Mouse (Mus musculus): Measurements from ENCODE around the gene Mrgpra9. TPM values are rescaled to one million over a fixed set of nuclear protein-coding genes. Genes with fewer than 3 reads are reported as not detected.
"Not testable (repeated sequence)": the region's sequence is repeated elsewhere in the genome, so short reads cannot be mapped to it uniquely, and the experiment has no call there.

Mrgpra9 gene
- polyA plus RNA-seq (2015; fragmentation: Nextera tagmentation; extraction: Ambion mirVana), result not detected in 2 replicates

- no peak for ATAC-seq (ENCODE audit: low FRiP score, low read depth)
- Histone ChIP-seq H3K4me3 (no peak within 1 kb of the TSS), H3K4me1 (no peaks in the 10 kb centered on the region), H3K27ac (no peak within 1 kb of the TSS), H3K36me3 (no peaks in the 10 kb centered on the region), H3K4me2 (replicated peaks) (no peak within 1 kb of the TSS), H3K27me3 (no peaks in the 10 kb centered on the region), H3K9ac (no peak within 1 kb of the TSS), H3K9me3 (no peaks in the 10 kb centered on the region)
- 73% methylated on average over 1 of the region's 1 CpGs for WGBS
Measured at GRCm38 (mm10) chr7:47252770-47253169, at the start of gene Mrgpra9. Gene Mrgpra9, minus strand, starts transcription at chr7:47252848.

- not testable (repeated sequence) for H3K4me3 ChIP-seq; H3K9me3 ChIP-seq; H3K27ac ChIP-seq; H3K4me1 ChIP-seq; ATAC-seq (ENCODE audit: low FRiP score, low read depth); H3K4me2 ChIP-seq (replicated peaks); H3K36me3 ChIP-seq; H3K27me3 ChIP-seq; H3K9ac ChIP-seq
Measured at GRCm38 (mm10) chr7:47299612-47300011, 47.0 kb upstream of the Mrgpra9 start.

GRCm38 (mm10) chr7:47271547-47271946 is 18.9 kb upstream of the Mrgpra9 start:
- not testable (repeated sequence) for H3K4me3 ChIP-seq; H3K4me2 ChIP-seq (replicated peaks); H3K36me3 ChIP-seq; H3K9ac ChIP-seq; ATAC-seq (ENCODE audit: low FRiP score, low read depth); H3K27me3 ChIP-seq; H3K9me3 ChIP-seq; H3K4me1 ChIP-seq; H3K27ac ChIP-seq
- WGBS, result 83% methylated on average over 5 of the region's 5 CpGs

DNA sequence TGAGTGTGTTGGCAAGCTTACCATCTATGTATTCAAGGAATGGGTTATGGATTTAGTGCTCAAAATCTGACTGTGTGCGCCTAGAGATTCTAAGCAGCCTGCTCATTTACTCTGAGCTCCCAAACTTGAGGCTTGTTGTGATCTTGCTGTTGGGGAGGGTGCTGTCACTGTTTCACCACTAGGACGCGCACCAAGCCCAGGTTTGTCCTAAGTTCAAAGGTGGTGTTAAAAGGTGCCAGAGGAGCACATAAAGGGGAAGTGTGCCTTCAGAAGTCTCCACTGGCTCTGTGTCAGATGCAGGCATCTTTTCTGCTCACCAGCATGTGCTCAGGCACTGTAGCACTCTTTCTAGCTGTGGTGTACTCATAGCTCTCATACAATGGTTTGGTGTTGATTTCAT is 8.0 kb downstream of the Mrgpra9 start:
- no peak overlapping the region for H3K27ac ChIP-seq
- H3K9me3 ChIP-seq, result no peaks in the 10 kb centered on the region
- H3K27me3 ChIP-seq, result no peaks in the 10 kb centered on the region
- no peak overlapping the region for H3K9ac ChIP-seq
- H3K4me1 ChIP-seq, result no peaks in the 10 kb centered on the region
- H3K4me2 ChIP-seq (replicated peaks), result no peak overlapping the region
- H3K36me3 ChIP-seq, result no peaks in the 10 kb centered on the region
- H3K4me3 ChIP-seq, result no peak overlapping the region
- WGBS, result 60% methylated on average over 3 of the region's 3 CpGs
- ATAC-seq (ENCODE audit: low FRiP score, low read depth), result no peak

GRCm38 (mm10) chr7:47204830-47205229 is 47.8 kb downstream of the Mrgpra9 start, which contains the start of gene Mrgpra6:
Gene Mrgpra6, minus strand, starts transcription at chr7:47204920.
- WGBS, result 76% methylated on average over 4 of the region's 4 CpGs
- no peak within 1 kb of the TSS for H3K4me2 ChIP-seq (replicated peaks)
- no peaks in the 10 kb centered on the region for H3K27me3 ChIP-seq
- no peaks in the 10 kb centered on the region; the same call in 1 of the 2 replicates for H3K9me3 ChIP-seq
- no peaks in the 10 kb centered on the region for H3K36me3 ChIP-seq
- no peak within 1 kb of the TSS for H3K4me3 ChIP-seq
- ATAC-seq (ENCODE audit: low FRiP score, low read depth), result no peak
- no peaks in the 10 kb centered on the region for H3K4me1 ChIP-seq
- H3K27ac ChIP-seq, result no peak within 1 kb of the TSS
- H3K9ac ChIP-seq, result no peak within 1 kb of the TSS

GRCm38 (mm10) chr7:47195271-47195670 is 57.4 kb downstream of the Mrgpra9 start:
- 59% methylated on average over 1 of the region's 1 CpGs for whole genome bisulfite sequencing
- no peak for ATAC-seq (ENCODE audit: low FRiP score, low read depth)

More at GRCm38 (mm10) chr7:47195271-47195670, 57.4 kb downstream of the Mrgpra9 start:
- H3K4me1 ChIP-seq, result no peaks in the 10 kb centered on the region
- H3K9ac ChIP-seq, result no peak overlapping the region
- H3K27me3 ChIP-seq, result no peaks in the 10 kb centered on the region
- no peak overlapping the region for H3K4me2 ChIP-seq (replicated peaks)
- H3K27ac ChIP-seq, result no peak overlapping the region
- no peak overlapping the region for H3K4me3 ChIP-seq
- no peaks in the 10 kb centered on the region for H3K36me3 ChIP-seq
- no peaks in the 10 kb centered on the region for H3K9me3 ChIP-seq

Other genes starting within 250 kb of the Mrgpra9 start
- gene Spty2d1, start 244.4 kb downstream of the Mrgpra9 start, polyA plus RNA-seq (2015; fragmentation: Nextera tagmentation; extraction: Ambion mirVana), result 20.3 and 21.8 TPM in 2 replicates
- 28.9 and 29.3 TPM in 2 replicates for gene Tmem86a, start 202.2 kb downstream of the Mrgpra9 start, polyA plus RNA-seq (2015; fragmentation: Nextera tagmentation; extraction: Ambion mirVana)
- 0.38 and 0.42 TPM in 2 replicates for gene Ptpn5, start 119.2 kb downstream of the Mrgpra9 start, polyA plus RNA-seq (2015; fragmentation: Nextera tagmentation; extraction: Ambion mirVana)
- not detected in 2 replicates for gene Mrgpra6, start 47.9 kb downstream of the Mrgpra9 start, polyA plus RNA-seq (2015; fragmentation: Nextera tagmentation; extraction: Ambion mirVana)
- not detected in 2 replicates for gene Mrgpra1, start 101.4 kb upstream of the Mrgpra9 start, polyA plus RNA-seq (2015; fragmentation: Nextera tagmentation; extraction: Ambion mirVana)
- gene Mrgpra2a, start 199.3 kb upstream of the Mrgpra9 start, polyA plus RNA-seq (2015; fragmentation: Nextera tagmentation; extraction: Ambion mirVana), result not detected in 2 replicates